Mouse (Mus musculus) thymus, postnatal 0 days (tissue): ENCODE data around the gene Zmiz1. TPM values are rescaled to one million over a fixed set of nuclear protein-coding genes. Genes with fewer than 3 reads are reported as not detected.

ENCODE experiments used
- DNase-seq: peaks from one replicate; pipeline ENCODE4 v3.0.0-alpha.2; 2015; ENCODE audit warnings: low spot score
- polyA plus RNA-seq: library from polyadenylated mRNA; unstranded; fragments of >200 nt; fragmentation: Nextera tagmentation; extraction: Ambion mirVana; gene quantifications from 2 replicates; pipeline ENCODE4 v1.2.1, GENCODE M21; 2015

The Zmiz1 gene
- polyA plus RNA-seq, 1 experiment from 2014 or later, result 26.4 TPM

DNA sequence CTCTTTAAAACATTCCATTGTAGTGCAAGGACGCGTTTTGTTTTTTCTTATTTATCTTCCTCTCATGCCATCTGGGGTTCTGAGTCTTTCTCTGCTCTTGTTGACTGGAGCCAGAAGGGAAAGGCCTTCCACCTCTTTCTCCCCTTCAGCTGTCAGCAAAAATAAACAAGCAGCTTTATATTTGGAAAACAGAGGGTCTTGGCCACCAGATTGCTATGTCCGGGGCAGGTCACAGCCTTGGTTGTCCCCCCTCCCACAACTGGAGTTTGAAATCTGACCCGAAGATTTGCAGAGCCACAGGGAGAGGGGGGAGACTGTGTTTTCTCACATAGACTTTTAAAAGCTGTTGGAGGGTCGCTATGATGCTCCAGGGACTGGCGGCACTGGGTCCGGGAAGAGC is 96.9 kb downstream of the Zmiz1 start:
- no peak for DNase-seq

DNA sequence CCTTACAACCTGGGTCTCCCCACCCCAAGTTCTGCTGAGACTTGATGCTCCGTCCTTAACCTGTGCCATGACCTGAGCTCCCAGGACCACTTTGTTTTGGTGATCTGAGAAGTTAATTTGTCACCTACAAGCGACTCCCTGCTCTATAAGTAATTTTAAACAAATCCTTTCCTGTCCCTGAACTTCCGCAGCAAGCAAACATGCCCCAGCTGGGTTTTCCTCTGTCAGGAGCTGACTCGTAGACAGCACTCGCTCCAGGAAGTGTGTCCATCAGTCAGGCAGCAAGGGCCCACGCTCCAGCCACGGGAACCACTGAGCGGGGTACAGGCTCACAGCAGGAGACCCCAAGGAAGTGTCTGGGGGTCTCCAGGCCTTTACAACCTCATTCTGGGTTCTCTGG is 98.0 kb downstream of the Zmiz1 start:
- no peak for DNase-seq

DNA sequence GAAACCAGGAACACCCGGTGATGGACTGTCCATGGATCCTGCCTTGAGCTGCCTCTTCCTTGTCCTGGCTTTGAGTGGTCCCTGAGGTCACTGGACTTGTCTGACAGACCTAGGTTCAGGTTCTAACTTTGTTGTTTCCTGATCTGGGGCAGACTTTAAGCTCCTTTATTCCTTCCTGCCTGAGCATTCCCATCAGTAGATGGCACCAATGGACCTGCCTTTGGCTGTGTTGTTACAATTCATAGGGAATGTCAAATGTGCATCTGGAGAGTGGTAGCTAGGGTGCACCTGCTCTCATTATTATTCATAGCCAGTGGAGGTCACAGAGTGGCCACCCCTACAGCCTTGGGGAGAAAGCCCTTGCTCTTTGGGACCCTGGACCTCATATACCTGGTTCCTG is 99.5 kb downstream of the Zmiz1 start:
- DNase-seq, result no peak

- peak; percentile 63 for DNase-seq
Observed at GRCm38 (mm10) chr14:25559907-25560306, 100.9 kb downstream of the Zmiz1 start.

GRCm38 (mm10) chr14:25560841-25561240 is 101.9 kb downstream of the Zmiz1 start:
- DNase-seq, result no peak

GRCm38 (mm10) chr14:25561716-25562115 is 102.7 kb downstream of the Zmiz1 start:
- no peak for DNase-seq

DNA sequence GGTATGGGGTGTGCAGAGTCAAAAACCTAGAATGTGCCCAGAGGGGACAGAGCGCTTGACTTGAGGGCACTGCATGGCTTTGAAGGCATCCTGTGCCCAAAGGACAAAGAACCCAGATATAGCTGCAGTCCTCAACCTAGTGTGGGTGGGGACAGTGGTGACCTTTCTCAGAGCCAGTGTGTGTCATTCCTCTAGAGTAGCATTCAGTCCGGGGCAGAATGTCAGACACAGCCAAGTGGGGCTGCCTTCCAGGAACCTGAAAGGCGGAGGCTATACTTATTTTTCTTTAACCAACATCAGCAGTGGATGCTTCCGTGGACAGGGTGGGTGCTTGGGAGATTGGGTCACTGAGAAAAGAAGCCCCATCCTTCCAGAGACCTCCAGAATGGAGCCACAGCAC is 103.5 kb downstream of the Zmiz1 start:
- DNase-seq, result no peak

DNA sequence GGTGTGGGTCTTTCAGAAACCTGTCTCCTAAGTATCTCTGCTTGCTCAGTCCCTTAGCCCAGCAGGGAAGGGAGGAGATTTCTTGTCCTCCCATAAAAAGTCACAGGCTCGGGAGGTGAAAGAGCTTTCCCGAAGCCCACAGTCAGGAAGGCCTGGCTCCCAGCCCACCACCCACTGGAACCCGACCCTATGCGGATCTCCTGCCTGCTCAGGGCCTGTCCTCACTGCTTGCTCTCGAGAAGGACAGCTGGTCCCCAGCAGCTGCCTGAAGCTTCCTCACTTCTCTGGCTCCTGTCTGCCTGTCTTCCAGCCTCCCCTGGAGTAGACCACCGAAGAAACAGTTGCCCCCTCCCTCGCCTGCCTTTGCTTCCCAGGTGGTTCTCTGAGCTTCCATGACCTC is 103.9 kb downstream of the Zmiz1 start:
- DNase-seq, result no peak

- no peak for DNase-seq
Observed at GRCm38 (mm10) chr14:25564577-25564976, 105.6 kb downstream of the Zmiz1 start.

DNA sequence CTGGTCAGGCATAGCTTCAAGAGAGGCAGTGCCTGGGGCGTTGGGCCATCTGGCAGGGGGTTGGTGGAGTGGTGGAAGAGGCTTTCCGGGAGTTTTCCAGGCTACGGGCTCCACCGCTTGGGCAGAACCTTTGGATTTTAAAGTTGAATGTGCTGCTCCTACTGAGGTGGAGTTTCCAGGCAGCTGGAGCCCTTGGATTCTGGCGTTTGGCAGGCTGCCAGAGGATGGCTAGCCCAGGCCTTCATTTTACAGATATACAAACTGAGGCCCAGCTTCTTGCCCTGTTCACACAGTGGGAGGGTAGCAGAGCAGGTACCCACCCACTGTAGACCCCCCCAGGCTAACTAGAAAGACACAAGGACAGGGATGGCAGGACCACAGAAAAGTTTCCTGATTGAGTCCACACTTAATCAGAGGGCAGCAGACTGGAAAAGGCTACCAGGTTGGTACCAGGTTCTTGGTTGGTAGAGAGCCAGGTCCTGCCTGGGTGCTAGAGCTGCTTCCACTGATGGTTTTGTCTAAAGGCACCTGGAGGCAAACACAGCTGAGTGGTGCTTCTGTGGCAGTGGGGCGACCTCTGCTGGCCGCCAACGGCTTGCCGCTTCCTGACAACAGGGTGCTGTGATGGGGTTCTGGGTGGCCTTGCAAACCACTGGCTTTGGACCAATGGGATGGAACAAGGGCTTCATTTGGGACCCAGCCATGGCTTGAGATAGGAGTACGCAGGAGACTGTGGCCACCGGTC is 106.5 kb downstream of the Zmiz1 start:
- peak; percentile 86 for DNase-seq

GRCm38 (mm10) chr14:25567245-25567644 is 108.3 kb downstream of the Zmiz1 start:
- peak; percentile 81 for DNase-seq

GRCm38 (mm10) chr14:25567837-25568236 is 108.9 kb downstream of the Zmiz1 start:
- no peak for DNase-seq

- no peak for DNase-seq
Observed at GRCm38 (mm10) chr14:25574047-25574870, 115.3 kb downstream of the Zmiz1 start.

GRCm38 (mm10) chr14:25576642-25577041 is 117.7 kb downstream of the Zmiz1 start:
- no peak for DNase-seq

DNA sequence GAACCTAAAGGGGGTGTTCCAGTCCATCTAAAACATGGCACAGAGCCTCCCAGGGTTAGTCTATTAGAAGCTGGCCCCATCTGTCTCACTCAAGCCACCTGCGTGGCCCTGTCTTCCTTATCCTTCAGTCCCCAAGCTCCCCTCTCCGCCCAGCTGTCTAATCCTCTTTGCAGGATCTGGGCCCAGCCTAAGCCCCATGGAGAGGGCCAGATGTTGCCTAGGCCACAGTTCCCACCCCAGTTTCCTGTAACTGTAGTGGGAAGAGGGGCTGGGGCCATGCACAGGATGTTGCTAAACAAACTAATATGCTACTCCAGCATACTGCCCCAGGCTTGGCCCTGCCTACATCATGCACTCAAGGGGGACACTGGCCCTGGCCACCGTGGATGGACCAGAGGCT is 118.4 kb downstream of the Zmiz1 start:
- peak; percentile 40 for DNase-seq

GRCm38 (mm10) chr14:25579597-25579996 is 120.6 kb downstream of the Zmiz1 start:
- DNase-seq, result no peak

DNA sequence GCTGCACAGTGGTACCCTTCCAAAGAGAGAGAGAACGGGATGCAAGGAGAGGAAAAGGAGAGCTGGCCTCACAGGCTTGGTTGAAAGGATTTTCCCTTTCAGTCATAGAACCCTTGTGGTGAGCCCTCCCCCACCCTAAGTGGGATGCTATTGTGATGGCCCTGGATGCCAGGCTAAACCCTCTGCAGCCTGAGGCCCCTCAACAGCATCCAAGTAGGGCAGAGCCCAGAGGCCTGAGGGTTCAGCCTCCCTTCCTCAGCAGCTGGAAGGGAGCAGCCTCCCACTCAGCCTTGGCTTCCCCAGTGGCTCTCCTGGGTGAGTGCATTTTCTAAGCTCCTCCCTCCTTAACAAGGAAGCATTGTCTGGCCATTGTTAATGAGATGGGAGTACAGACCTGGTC is 121.4 kb downstream of the Zmiz1 start:
- no peak for DNase-seq

- no peak for DNase-seq
Observed at GRCm38 (mm10) chr14:25582603-25583002, 123.6 kb downstream of the Zmiz1 start.

DNA sequence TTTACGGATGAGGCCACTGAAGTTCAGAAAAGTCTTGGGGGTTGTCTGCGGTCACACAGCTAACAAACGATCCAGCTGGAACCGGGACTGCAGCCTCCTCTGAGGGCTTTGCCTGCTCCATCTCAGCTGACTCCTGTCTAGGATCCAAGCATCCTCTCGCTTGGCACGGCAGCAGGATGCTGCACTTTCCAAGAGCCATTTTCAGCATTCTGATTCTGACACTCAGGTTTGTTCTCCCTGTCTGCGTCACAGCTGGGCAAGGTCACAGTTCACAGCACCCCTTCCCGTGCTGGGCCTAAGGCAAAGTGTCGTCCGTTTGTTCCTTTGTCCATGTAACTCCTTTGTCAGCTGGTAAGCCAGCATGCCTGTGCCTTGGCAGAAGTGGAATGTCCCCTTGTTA is 124.9 kb downstream of the Zmiz1 start:
- no peak for DNase-seq

DNA sequence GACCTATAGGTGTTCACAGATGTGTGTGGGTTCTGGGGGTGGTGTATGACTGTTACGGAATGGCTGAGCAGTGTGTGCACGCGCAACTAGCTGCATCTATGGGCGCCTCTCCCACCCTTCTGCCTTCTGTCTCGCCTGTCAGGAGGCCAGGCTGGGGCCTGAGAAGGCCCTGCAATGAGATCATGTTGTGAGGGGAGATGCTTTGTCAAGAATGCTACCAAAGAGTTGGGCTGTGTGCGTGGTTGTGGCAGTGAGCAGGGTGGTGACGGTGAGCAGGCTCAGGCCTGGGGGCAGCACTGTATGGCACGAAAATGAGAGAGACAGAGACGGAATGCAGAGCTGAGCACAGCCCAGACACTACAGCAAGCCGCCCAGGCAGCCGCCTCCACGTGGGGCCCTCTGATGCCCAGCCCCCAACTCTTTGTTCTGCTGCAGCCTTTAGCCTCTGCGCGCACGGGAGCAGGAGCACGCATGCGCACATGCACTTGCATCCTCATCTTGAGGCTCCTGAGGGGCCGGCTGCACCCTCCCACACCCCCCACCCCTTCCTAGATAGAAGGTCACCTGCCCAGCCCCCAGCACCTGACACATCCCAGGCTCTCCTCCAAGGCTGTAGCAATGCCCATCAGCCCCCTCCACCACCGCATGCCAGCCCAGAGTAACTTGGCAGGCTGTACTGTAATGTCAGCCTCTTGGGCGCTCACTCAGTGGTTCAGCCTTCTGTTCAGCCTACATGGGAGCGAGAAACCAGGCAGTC is 126.7 kb downstream of the Zmiz1 start:
- DNase-seq, result no peak

DNA sequence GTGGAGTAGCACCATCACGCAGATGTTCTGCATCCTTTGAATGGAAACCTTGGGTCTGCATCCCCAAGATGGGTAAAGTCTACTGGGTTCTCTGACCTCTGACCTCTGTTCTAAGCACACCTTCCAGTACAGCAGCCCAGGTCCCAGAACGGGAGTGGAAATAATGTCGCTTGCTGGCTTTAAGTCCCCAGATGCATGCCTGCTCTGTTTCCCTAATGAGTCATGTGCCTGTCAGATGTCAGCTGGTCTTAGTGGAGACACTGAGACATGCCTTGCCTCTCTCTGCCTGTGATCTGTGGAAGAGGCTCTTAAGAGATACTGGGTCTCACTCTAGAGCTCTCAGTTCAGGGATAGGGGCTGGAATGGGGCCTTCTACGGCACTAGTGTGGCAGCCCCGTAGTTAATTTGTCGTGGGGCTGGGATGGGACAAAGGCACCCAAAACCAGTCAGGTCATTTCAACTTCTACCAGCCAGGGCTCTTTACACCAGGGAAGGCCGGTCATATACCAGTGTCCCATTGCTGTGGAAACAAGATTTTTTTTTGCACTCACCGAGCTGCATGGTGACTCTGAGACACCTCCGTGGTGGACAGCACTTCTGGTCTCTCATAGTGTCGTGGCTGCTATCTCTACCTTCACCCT is 128.0 kb downstream of the Zmiz1 start:
- DNase-seq, result no peak
